Mouse (Mus musculus): ENCODE data around the gene Sept4.

Sept4 gene

GRCm38 (mm10) chr11:87599395-87600089, 30.8 kb downstream of the Sept4 start:
- in situ Hi-C loops (cut with MboI), result no loop called here

- in situ Hi-C loops (cut with MboI), result no loop called here
These were observed 31.7 kb downstream of the Sept4 start for GRCm38 (mm10) chr11:87600322-87600853.

- in situ Hi-C loops (cut with MboI), result no loop called here
These were observed 33.5 kb downstream of the Sept4 start for GRCm38 (mm10) chr11:87602234-87602633.

GRCm38 (mm10) chr11:87603571-87603970, 34.9 kb downstream of the Sept4 start:
- in situ Hi-C loops (cut with MboI), result no loop called here

GRCm38 (mm10) chr11:87609264-87609663, 40.6 kb downstream of the Sept4 start:
- in situ Hi-C loops (cut with MboI), result no loop called here

- in situ Hi-C loops (cut with MboI), result no loop called here
These were observed 42.8 kb downstream of the Sept4 start for GRCm38 (mm10) chr11:87611547-87611946.

- in situ Hi-C loops (cut with MboI), result no loop called here
These were observed 45.3 kb downstream of the Sept4 start for GRCm38 (mm10) chr11:87613972-87614371.

- in situ Hi-C loops (cut with MboI), result no loop called here
These were observed 46.8 kb downstream of the Sept4 start for GRCm38 (mm10) chr11:87615551-87615950.

- in situ Hi-C loops (cut with MboI), result no loop called here
These were observed 47.2 kb downstream of the Sept4 start for GRCm38 (mm10) chr11:87615952-87616351.

- in situ Hi-C loops (cut with MboI), result no loop called here
These were observed 48.2 kb downstream of the Sept4 start, which contains the start of gene Hsf5 for GRCm38 (mm10) chr11:87616790-87617474. Hsf5 (plus strand) TSS chr11:87617164.

- in situ Hi-C loops (cut with MboI), result no loop called here
These were observed 48.9 kb downstream of the Sept4 start for GRCm38 (mm10) chr11:87617606-87618005.

GRCm38 (mm10) chr11:87623160-87623559, 54.5 kb downstream of the Sept4 start:
- in situ Hi-C loops (cut with MboI), result no loop called here

GRCm38 (mm10) chr11:87629859-87630258, 61.2 kb downstream of the Sept4 start:
- in situ Hi-C loops (cut with MboI), result no loop called here

- in situ Hi-C loops (cut with MboI), result no loop called here
These were observed 70.1 kb downstream of the Sept4 start for GRCm38 (mm10) chr11:87638793-87639192.

GRCm38 (mm10) chr11:87639206-87639605, 70.5 kb downstream of the Sept4 start:
- in situ Hi-C loops (cut with MboI), result no loop called here
